Mouse (Mus musculus): ENCODE measurements around the gene Mfsd2b. TPM values are rescaled to one million over a fixed set of nuclear protein-coding genes. Genes with fewer than 3 reads are reported as not detected.

Mfsd2b gene
- polyA plus RNA-seq, 1 experiment from 2014 or later: 2.6 TPM

DNA sequence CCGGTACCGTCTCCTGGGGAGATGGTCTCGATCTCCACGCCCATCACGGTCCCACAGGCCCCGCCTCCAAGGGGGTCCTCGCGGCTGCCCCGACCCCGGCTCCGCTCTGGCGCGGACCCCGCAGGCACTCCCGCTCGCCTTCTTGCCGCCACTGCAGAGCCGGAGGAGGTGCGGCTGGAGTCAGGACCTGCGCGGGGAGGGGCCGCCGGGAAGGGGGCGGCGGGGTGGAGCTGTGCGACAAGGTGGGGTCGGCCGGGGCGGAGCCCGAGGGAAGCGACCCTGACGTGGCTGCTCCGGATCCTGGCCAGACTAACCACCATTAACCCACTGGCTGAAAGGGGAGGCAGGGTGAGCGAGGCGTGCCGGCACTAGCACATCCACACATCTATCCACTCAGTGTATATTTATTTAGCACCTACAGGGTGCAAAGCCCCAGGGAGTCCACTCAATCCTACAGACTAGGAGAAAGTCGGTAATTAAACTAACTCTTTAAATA, 32.7 kb downstream of the Mfsd2b start, which contains the start of gene Fkbp1b:
Fkbp1b (minus strand) TSS at position 200 of the 496 bp plus-strand sequence.
- Histone ChIP-seq H3K4me3 (peak within 1 kb of the TSS; percentile 80), H3K9ac (replicated peaks) (peak within 1 kb of the TSS; percentile 69), H3K27ac (replicated peaks) (no peak within 1 kb of the TSS), H3K4me1 (peaks cover 16% of the 10 kb centered on the region), H3K9me3 (no peaks in the 10 kb centered on the region), H3K27me3 (peaks cover 27% of the 10 kb centered on the region), H3K36me3 (no peaks in the 10 kb centered on the region), H3K4me2 (replicated peaks) (peak within 1 kb of the TSS; percentile 81)
- peak; percentile 73 for ATAC-seq (ENCODE audit: low FRiP score, low read depth)
- WGBS: under 1% methylated on average over 37 of the region's 37 CpGs

GRCm38 (mm10) chr12:4840741-4841140, 33.4 kb downstream of the Mfsd2b start:
- no peak overlapping the region for H3K27ac ChIP-seq (replicated peaks)
- ATAC-seq (ENCODE audit: low FRiP score, low read depth): no peak
- H3K9me3 ChIP-seq: no peaks in the 10 kb centered on the region
- 1% methylated on average over 11 of the region's 11 CpGs for WGBS
- peak overlapping the region; percentile 80 for H3K4me3 ChIP-seq
- H3K36me3 ChIP-seq: no peaks in the 10 kb centered on the region
- peaks cover 16% of the 10 kb centered on the region for H3K4me1 ChIP-seq
- H3K27me3 ChIP-seq: peaks cover 27% of the 10 kb centered on the region
- peak overlapping the region; percentile 69 for H3K9ac ChIP-seq (replicated peaks)
- H3K4me2 ChIP-seq (replicated peaks): peak overlapping the region; percentile 81

DNA sequence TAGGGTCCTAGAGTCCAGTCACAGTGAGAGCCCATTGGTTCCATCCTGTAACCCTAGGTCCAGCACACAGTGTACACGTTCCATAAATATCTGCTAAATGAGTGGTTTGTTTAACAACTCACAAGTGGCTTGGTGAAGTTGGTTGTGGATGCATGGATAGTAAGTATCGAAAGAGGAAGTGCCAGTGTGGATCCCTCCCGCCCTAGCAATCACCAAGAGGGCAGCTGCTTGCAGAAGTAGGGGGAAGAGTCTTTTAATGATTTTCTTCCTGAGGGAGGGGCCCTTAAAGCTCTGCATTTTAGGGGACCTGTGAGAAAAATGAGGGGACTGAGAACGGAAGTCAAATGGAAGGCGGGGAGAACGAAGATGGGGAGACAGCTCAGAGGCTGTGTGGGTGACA, 34.1 kb downstream of the Mfsd2b start:
- H3K4me2 ChIP-seq (replicated peaks): no peak overlapping the region
- H3K36me3 ChIP-seq: no peaks in the 10 kb centered on the region
- H3K9ac ChIP-seq (replicated peaks): no peak overlapping the region
- H3K27ac ChIP-seq (replicated peaks): no peak overlapping the region
- 58% methylated on average over 6 of the region's 6 CpGs for WGBS
- no peak overlapping the region for H3K4me3 ChIP-seq
- ATAC-seq (ENCODE audit: low FRiP score, low read depth): no peak
- H3K9me3 ChIP-seq: no peaks in the 10 kb centered on the region
- peaks cover 16% of the 10 kb centered on the region for H3K4me1 ChIP-seq
- peaks cover 27% of the 10 kb centered on the region for H3K27me3 ChIP-seq

GRCm38 (mm10) chr12:4836959-4837358, 37.2 kb downstream of the Mfsd2b start:
- Histone ChIP-seq H3K4me2 (replicated peaks) (no peak overlapping the region), H3K9ac (replicated peaks) (no peak overlapping the region), H3K4me1 (peaks cover 5% of the 10 kb centered on the region; the same call in 1 of the 2 replicates), H3K27ac (replicated peaks) (no peak overlapping the region), H3K27me3 (peaks cover 20% of the 10 kb centered on the region), H3K36me3 (no peaks in the 10 kb centered on the region), H3K4me3 (no peak overlapping the region), H3K9me3 (no peaks in the 10 kb centered on the region)
- 60% methylated on average over 4 of the region's 4 CpGs for WGBS
- ATAC-seq (ENCODE audit: low FRiP score, low read depth): no peak

DNA sequence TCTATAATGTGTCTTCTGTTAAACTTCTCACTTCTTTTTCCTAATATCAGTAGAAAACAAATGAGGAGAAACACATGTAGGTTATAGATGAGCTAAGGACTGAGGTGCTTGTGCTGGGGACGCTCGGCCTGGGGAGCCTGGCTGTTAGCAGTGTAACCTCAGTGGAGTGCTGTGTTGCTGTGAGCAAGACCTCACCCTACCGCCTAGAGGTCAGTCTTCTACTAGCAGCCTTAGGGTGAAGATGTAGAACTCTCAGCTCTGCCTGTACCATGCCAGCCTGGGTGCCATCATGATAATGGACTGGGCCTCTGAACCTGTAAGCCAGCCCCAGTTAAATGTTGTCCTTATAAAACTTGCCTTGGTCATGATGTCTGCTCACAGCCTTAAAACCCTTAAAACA, 46.9 kb downstream of the Mfsd2b start:
- ATAC-seq (ENCODE audit: low FRiP score, low read depth): no peak
- WGBS: 76% methylated on average over 3 of the region's 3 CpGs

DNA sequence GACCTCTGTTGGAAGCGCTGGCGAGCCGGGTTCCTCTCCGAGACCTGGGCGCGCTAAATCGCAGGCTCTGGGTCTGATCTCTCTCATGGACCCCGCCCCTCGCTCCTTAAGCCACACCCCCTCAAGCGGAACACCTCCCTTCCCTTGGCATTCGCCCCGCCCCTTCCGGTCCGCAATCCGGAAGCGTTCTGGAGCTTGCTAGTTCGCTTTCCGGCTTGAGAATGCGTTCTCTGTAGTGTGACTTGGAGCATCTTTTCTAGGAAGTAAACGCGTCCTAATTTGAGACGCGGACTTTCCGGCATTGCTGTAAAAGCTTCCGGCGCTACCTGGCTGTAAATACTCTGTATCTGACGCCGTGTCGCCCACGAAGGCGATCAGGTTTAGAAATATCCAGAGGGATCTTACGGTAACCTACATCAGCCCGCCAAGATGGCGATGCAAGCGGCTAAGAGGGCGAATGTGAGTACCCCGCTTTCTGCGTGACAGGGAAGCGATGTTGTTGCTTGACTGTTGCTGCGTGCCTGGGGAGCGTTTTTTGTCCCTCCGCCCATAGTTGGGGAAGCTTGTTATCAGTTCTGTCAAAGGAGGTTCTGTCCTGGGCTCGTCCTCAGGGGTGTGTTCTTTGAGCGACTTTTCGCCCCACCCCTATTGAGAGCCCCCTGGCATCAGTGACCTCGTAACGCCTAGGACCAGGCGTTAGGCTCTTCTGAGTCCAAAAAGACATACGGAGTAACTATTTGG, 56.6 kb downstream of the Mfsd2b start, which contains the start of gene Sf3b6:
Sf3b6 (plus strand) TSS at position 184 of the 741 bp plus-strand sequence.
- WGBS: under 1% methylated on average over 49 of the region's 49 CpGs
- peaks cover 17% of the 10 kb centered on the region for H3K4me1 ChIP-seq
- peak within 1 kb of the TSS; percentile 93 for H3K4me2 ChIP-seq (replicated peaks)
- H3K4me3 ChIP-seq: peak within 1 kb of the TSS; percentile 87
- H3K27me3 ChIP-seq: no peaks in the 10 kb centered on the region; the same call in 1 of the 2 replicates
- H3K9ac ChIP-seq (replicated peaks): peak within 1 kb of the TSS; percentile 65
- peaks cover 18% of the 10 kb centered on the region for H3K36me3 ChIP-seq
- peak; percentile 99 for ATAC-seq (ENCODE audit: low FRiP score, low read depth)
- no peaks in the 10 kb centered on the region for H3K9me3 ChIP-seq
- peak within 1 kb of the TSS; percentile 83 for H3K27ac ChIP-seq (replicated peaks)

More for the DNA sequence above, 46.9 kb downstream of the Mfsd2b start:
- Histone ChIP-seq H3K4me2 (replicated peaks) (no peak overlapping the region), H3K27ac (replicated peaks) (no peak overlapping the region), H3K27me3 (no peaks in the 10 kb centered on the region), H3K9ac (replicated peaks) (no peak overlapping the region), H3K4me3 (no peak overlapping the region), H3K36me3 (peaks cover 58% of the 10 kb centered on the region), H3K9me3 (no peaks in the 10 kb centered on the region), H3K4me1 (no peaks in the 10 kb centered on the region)

- peaks cover 13% of the 10 kb centered on the region for H3K36me3 ChIP-seq
- 10% methylated on average over 24 of the region's 24 CpGs for WGBS
- H3K4me1 ChIP-seq: peaks cover 17% of the 10 kb centered on the region
- peak overlapping the region; percentile 87 for H3K4me3 ChIP-seq
- no peaks in the 10 kb centered on the region for H3K9me3 ChIP-seq
- peak overlapping the region; percentile 93 for H3K4me2 ChIP-seq (replicated peaks)
- peak overlapping the region; percentile 65 for H3K9ac ChIP-seq (replicated peaks)
- no peaks in the 10 kb centered on the region; the same call in 1 of the 2 replicates for H3K27me3 ChIP-seq
- H3K27ac ChIP-seq (replicated peaks): peak overlapping the region; percentile 83
- ATAC-seq (ENCODE audit: low FRiP score, low read depth): peak; percentile 81
Observed at GRCm38 (mm10) chr12:4816680-4817360, 57.3 kb downstream of the Mfsd2b start.

GRCm38 (mm10) chr12:4813636-4814035, 60.5 kb downstream of the Mfsd2b start:
- WGBS: 91% methylated on average over 4 of the region's 4 CpGs
- no peaks in the 10 kb centered on the region; the same call in 1 of the 2 replicates for H3K27me3 ChIP-seq
- no peaks in the 10 kb centered on the region for H3K36me3 ChIP-seq
- H3K4me1 ChIP-seq: peaks cover 13% of the 10 kb centered on the region
- H3K27ac ChIP-seq (replicated peaks): no peak overlapping the region
- no peak for ATAC-seq (ENCODE audit: low FRiP score, low read depth)
- no peak overlapping the region for H3K9ac ChIP-seq (replicated peaks)
- no peak overlapping the region for H3K4me3 ChIP-seq
- no peaks in the 10 kb centered on the region for H3K9me3 ChIP-seq
- H3K4me2 ChIP-seq (replicated peaks): no peak overlapping the region

Other genes starting within 250 kb of the Mfsd2b start
- 0.63 and 0.65 TPM in 2 replicates for gene Fam228a, start 135.9 kb downstream of the Mfsd2b start, polyA plus RNA-seq (2016; fragmentation: Nextera tagmentation; extraction: Ambion mirVana)
- 5.7 and 5.9 TPM in 2 replicates for gene Pfn4, start 105.3 kb downstream of the Mfsd2b start, polyA plus RNA-seq (2016; fragmentation: Nextera tagmentation; extraction: Ambion mirVana)
- gene Fam228b, start 105.1 kb downstream of the Mfsd2b start, polyA plus RNA-seq (2016; fragmentation: Nextera tagmentation; extraction: Ambion mirVana): 4.2 TPM in 2 replicates
- gene Sf3b6, start 56.8 kb downstream of the Mfsd2b start, polyA plus RNA-seq (2016; fragmentation: Nextera tagmentation; extraction: Ambion mirVana): 326 and 358 TPM in 2 replicates
- 8.4 and 13.7 TPM in 2 replicates for gene Fkbp1b, start 32.8 kb downstream of the Mfsd2b start, polyA plus RNA-seq (2016; fragmentation: Nextera tagmentation; extraction: Ambion mirVana)
- gene Wdcp, start 31.1 kb downstream of the Mfsd2b start, polyA plus RNA-seq (2016; fragmentation: Nextera tagmentation; extraction: Ambion mirVana): 17.3 and 19.3 TPM in 2 replicates
- gene Ubxn2a, start 33.3 kb upstream of the Mfsd2b start, polyA plus RNA-seq (2016; fragmentation: Nextera tagmentation; extraction: Ambion mirVana): 25.8 and 30.0 TPM in 2 replicates
- 24.8 and 26.7 TPM in 2 replicates for gene Atad2b, start 43.0 kb upstream of the Mfsd2b start, polyA plus RNA-seq (2016; fragmentation: Nextera tagmentation; extraction: Ambion mirVana)

Measured in midbrain, embryonic 12.5 days (tissue).